Mouse (Mus musculus) adrenal gland, adult (tissue): ENCODE results near the gene Gm5475.

Experiments
- DNase-seq, 2 experiments: peaks; one replicate each; pipeline ENCODE4 v3.0.0; 2022 to 2023; ENCODE audit warnings: low spot score in 1 of 2; ENCODE audit not compliant: inconsistent age in 2 of 2

Gene Gm5475

DNA sequence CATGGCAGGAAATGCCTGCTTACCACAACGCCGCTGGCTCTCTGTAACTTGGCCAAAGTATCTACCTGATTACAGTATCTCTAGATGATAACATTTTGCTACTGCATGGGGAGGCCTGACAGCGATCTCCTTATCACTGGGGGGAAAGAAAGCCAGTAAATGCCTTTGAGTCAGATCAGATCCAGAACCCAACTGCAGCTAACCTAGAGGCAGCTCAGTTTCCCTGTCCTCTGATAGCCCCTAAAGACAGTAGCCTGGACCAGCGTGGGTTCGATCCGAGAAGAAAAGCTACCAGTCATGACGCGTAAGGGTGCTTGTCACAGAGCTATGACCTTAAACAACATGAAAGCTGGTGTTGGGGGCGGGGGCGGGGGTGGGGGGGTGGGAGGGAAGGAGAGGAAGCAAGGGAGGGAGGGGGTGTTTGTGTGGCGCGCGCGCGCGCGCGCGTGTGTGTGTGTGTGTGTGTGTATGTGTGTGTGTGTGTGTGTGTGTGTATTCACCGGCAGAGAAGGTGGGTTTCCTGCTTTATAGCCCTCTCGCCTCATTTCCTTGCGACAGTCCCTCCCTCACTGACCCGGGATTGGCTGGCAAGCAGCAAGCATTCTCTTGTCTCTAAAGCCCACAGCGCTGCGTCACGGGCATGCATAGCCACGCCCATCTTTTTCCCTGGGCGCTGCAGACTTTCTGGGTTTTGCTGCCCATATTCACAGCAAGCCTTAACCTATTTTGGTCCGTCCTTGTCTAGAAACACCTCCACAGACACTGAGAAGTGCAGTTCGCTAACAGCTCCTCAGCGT, 21.4 kb downstream of the Gm5475 start:
- peak; percentile 90 to 94 for DNase-seq

DNA sequence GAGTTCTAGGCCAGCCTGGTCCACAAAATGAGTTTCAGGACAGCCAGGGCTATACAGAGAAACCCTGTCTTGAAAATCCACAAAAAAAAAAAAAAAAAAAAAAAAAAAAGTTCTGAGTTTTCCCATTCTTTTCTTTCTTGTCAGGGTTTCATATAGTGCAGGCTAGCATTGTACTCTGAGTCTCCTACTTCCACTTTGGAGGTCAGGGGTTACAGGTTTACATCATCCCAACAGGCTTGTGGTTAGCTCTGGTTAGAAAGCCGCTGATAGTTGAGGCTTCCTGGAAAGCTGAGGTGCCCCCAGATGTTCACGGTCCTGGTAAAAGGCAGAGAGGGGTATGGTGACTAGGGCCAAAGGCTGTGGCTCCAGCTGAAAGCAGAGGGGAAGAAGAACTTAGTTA, 24.9 kb downstream of the Gm5475 start:
- DNase-seq = no peak

DNA sequence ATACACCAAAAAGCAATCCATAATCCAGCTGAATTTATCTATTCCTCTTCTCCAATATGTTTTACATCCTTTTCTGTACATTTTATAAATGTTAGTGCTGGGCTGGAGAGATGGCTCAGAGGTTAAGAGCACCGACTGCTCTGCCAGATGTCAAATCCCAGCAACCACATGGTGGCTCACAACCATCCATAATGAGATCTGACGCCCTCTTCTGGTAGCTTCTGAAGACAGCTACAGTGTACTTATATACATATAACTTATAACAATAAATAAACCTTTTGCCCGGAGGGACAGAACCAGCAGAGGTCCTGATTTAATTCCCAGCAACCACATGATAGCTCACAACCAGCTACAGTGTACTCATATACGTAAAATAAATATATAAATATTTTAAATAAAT, 26.6 kb downstream of the Gm5475 start:
- DNase-seq = no peak

DNA sequence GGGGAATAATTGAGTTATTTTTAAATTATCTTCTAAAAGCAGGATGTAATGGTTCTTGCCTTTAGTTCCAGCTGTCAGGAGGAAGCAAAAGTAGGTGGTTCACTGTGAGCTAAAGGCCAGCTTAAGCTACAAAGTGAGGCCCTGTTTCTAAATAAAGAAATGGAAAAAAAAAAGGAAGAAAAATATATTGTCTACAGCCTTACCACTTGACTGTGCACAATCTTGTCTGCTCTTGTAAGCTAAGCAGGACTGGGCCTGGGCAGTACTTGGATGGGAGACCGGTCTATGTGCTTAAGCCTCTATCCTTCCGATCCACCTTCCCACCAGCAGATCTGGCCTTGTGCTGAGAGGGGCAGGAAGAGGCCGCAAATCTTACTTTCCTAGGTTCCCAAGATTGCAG, 27.5 kb downstream of the Gm5475 start:
- DNase-seq = no peak

DNA sequence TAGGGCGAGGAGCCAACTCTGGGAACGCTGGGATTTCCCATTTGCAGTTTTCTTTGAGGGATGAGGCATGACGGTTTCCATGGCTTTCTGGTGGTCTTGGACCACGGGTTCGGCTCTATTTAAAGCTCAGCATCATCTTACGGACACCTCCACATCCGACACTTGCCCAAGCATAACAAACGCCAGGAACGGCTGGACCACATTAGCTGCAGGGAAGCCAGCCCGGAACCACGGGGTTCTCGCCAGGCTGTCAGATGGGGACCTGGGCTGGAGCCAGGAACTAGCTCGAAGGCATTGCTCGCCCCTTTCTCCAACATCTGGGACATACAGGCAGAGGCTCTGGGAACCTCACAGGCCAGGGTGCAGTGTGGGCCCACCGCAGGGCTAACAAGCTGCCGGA, 29.3 kb downstream of the Gm5475 start:
- DNase-seq = no peak

DNA sequence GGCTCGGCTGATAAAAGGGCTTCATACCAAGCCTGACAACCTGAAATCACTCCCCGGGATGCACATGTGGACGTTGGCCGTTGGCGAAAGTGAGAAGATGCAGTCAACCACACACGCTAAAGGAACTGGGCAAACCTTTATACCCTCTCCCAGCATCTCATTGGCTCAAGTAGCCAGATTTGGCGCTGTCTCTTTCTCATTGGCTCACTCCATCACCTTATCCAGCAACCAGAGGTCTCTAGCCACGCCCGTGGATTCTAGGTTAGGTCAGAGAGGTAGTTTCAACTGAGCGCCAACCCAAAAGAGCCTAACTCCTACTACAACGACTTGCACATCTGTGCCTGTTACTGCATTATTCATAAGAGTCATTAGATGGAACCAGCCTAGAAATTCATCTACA, 30.5 kb downstream of the Gm5475 start:
- no peak for DNase-seq

DNA sequence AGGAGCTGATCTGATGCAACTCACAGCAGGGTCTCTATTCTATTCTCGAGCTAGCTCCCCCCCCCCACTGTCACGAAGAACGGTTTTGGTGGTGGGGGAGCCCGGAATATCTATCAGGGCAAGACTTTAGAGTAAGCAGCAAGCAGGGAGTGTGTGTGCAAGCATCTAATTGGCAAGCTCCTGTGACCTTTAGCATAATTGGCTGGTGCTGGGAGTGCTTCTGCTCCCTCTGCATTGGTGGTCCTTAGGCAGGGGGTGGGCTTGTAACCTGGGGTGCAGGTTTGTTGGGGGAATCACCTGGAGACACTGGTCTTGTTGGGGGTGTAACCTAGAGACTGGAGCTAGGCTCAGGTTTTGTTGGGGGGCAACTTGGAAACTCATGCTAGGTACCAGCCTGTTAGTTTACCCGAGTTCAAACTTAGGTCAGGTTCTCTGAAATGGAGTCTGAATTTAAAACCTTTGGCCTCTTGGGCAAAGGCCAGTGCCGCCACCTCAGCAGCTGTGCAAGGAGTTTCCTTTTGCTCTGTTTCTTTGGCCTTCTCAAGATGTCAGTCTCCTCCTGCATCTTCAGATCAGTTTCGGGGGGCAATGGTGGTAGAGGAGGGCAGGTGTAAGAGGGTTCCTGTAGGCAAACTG, 34.5 kb downstream of the Gm5475 start:
- DNase-seq = no peak

DNA sequence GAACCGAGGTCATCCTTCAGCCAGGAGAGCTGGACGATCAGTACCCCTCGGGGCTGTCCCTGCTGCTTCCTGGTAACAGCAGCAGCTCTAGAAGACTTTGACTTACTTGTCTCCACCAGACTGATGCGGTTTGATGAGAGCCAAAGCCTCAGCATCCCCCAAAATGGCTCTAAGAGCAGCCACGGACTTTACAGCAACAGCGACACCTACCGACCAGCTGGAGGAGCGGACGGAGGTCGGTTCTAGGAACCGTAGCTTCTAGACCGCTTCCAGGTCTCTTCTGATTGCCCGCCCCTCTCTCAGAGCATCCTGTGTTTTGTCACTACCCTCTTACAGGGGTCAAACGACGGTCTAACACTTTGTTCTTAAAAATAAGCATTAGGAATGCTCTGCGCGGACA, 35.4 kb downstream of the Gm5475 start:
- DNase-seq = peak; percentile 67 to 88

DNA sequence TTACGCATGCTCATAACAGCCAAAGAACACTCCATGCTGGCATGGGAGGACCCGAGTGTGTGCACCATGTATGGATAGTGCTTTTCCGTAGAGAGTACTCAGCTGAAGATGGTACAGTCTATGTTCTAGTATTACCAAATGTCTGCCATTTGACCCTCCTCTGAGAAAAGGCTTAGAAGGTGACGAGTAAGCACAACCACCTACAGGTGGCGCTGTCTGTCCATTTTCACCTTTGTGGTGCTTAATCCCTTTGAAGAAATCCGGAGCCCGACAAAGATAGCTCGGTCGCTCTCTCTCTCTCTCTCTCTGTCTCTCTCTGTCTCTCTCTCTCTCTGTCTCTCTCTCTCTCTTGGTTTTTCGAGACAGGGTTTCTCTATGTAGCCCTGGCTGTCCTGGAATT, 36.1 kb downstream of the Gm5475 start:
- DNase-seq = peak; percentile 60 to 87

DNA sequence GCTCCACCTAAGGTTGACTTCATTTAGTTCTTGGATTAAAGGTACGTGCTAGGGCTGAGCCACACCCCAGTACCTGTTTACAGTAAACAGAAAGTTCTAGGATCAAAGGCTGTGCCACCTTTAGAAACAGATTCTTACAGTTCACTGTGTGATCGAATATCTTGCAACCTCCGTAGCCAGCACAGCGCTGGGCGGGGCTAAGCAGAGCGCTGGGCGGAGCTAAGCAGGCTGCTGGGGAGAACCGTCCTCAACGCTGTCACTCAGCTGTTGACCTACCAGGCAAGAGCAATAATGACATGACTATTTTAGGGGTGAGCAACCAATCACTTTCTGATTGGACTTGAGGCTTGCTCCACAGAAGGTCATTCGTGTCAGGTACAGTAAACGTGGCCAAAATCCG, 39.0 kb downstream of the Gm5475 start:
- peak; percentile 54 to 74 for DNase-seq

DNA sequence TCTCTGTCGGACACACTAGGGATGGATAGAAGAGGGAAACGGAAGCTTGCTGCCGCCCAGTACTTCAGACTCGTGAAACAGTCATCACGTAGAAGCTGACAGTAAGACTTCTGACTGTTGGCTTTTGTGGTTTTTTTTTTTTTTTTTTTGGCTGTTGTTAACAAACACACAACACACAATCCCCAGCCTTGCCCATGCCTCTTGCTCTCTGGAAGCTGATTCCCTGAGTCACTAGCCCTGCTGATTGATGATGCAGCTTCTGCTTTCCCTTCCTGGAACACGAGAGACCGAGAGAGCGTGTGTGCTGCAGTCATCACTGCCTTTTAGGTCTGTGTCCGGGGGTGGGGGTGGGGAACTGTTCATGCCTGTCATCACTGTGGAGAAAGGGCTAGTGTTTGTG, 39.7 kb downstream of the Gm5475 start:
- DNase-seq = no peak

DNA sequence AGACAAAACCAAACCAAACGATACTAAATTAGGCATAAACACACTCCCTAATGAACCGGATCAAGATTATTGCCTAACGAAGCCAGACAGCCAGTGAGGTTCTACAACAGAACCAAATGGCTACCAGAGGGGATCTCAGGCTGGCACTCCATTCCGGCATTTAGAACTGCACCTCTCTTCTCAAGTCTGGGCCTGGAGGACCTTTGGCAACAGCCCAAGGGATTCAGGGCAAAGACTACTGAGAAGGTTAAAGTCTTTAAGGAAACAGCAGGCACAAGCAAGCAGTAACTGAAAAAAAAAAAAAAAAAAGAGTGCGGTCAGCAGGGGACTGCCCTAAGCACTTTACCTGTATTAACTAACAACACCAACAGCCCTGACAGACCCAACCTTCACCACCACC, 40.1 kb downstream of the Gm5475 start:
- no peak for DNase-seq

DNA sequence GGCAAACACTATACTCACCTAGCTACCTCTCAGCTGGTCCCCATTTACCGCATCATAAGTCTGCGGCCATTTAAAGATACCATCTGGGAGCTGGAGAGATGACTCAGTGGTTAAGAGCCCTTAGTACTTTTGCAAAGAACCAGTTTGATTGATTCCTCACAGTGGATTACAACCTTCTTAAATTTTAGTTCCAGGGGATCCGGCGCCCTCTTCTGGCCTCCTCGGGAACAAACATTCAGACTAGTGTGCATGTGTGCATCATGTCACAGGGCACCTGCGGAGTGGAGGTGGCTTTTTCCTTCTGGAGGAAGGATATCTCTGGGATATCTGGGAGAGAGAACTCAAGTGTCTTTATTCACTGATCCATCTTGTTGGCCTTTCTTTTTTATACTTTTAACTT, 41.8 kb downstream of the Gm5475 start:
- DNase-seq = peak; percentile 81 to 94

DNA sequence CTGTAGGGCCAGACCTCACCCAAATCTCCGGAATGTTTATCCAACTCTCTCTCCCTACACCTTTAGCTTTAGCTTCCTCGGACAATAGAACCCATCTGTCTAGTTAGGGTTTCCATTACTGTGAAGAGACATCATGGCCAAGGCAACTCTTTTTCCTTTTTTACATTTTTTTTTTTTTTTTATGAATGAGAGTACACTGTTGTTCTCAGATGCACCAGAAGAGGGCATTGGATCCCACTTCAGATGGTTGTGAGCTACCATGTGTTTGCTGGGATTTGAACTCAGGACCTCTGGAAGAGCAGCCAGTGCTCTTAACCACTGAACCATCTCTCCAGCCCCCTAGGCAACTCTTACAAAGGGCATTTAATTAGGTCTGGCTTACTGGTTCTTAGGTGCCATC, 43.5 kb downstream of the Gm5475 start:
- no peak for DNase-seq

DNA sequence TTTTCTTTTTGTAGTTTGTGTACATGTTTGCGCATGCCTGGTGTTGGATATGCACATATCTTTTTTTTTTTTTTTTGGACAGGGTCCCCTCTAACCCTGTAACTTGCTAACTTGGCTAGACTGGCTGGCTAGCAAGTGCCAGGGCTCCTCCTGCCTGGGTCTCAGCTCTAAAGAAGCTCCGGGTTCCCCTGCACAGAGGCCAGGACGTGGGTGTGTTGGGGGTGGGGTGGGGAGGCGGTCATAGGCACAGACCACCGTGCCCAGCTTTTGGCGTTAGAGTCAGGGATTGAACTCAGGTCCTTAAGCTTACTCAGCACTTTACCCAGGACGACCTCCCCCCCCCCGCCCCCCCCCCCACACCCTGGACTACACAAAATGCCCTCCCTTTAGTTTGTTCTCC, 45.8 kb downstream of the Gm5475 start:
- DNase-seq = no peak

DNA sequence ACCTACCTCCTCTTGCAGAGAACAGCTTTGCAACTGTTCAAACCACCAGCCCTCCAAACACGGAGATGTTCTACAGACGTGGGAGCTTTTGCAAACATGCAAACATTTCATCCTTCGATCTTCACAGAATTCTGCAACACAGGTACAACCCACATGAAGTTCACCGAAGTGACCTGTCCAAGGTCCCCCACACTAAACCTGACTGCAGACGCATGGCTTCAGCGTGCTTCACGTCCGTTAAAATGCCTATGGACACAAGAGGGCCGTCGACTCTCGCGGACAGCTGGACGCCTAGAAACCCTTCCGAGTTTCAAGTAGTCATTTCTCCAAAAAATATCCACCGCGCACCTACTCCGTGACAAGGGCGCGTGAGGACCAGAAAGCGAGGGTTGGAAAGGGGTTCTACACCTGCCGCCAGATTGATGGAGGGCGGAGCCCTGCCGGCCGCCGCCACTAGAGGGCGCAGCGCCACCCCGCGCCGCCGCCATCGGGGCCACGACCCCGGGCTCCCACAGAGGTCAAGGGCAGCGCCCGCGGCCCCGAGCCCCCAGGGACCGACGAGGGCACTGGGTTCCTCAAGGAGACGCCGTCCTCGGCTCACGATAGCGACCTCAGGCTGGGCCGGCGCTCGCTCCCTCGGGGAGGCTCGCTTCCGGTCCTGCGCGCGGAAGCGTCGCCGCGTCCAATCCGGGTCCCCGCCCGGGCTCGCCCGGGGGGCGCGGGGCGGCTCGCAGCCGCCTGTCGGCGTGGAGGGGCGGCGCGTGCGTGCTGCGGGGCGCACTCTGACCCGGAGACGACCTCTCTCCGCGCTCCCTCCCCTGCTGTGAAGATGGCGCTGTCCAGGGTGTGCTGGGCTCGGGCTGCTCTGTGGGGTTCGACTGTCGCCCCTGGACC, 46.6 kb downstream of the Gm5475 start, which contains the start of gene Letmd1:
Letmd1 (plus strand) TSS at position 729 of the 894 bp plus-strand sequence.
- DNase-seq = peak; percentile 94 to 96

DNA sequence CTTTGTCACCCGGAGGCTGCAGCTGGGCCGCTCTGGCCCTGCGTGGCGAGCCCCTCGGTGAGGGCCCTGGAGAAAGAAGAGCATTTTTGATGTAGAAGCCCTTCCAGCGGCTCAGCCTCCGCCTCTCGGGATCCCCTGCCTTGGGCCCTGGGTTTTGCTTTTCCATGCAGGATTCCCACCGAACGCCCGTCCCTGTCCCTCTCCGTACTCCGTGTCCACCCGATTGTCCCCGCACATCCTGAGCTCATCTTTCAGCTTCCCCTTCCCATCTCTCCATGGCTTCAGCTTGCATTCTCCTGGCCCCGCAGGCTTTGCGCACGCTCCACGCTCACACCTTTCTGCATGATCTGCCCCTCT, 47.2 kb downstream of the Gm5475 start:
- no peak for DNase-seq

DNA sequence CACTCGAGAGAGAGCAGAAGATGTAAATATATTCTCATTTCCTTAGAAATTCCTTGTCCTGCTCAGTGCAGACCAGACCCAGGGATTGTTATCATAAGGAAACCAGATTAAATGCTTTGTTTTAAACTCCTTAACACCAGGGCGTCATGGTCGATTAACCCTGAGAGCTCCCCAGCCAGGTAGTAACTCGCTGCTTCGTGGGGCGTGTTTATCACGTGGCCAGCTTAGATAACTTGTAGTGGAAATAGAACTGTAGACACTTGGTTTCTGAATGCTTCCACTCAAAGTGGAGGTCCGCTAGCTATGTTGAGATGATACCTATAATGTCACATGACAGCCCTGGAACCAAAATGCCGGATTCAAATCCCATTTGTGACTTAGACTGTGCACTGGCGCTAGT, 48.1 kb downstream of the Gm5475 start:
- no peak for DNase-seq

DNA sequence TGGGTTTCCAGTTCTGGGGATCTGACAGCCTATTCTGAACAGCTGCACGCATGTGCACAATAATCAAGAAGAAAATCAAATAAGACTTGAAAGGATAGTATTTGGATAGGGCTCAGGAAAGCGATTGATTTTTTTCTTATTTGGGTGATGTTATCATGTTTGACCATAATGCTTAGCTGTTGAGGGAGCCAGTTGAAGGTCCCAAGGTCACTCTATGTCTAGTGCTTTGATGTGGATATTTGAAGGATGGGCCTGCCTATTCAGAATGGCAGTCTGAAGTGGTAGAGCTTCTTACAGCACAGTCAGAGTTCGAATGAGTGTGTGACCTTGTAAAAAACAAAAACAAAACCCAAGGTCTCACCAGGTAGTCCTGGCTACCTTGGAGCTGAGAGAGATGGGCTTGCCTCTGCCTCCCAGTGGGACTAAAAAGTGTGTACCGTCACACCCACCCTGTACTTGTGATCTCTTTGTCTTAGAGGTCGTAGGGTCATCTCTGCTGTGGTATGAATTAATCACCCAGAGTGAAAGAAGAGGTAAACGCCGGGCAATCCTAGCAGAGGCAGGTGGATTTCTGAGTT, 52.1 kb downstream of the Gm5475 start:
- DNase-seq = no peak
